Mouse (Mus musculus) liver, postnatal 0 days (tissue): Measurements from ENCODE around the gene Rps19.

ENCODE experiments used
- CTCF ChIP-seq: sonication (generic); IDR thresholded peaks from 2 replicates; pipeline ENCODE4 v1.5.1; 2016; ENCODE audit warnings: antibody characterized with exemption, low read depth
- EP300 ChIP-seq: IDR thresholded peaks from 2 replicates; pipeline ENCODE4 v1.6.1; 2016; ENCODE audit warnings: antibody characterized with exemption, low read depth, mild to moderate bottlenecking

DNA sequence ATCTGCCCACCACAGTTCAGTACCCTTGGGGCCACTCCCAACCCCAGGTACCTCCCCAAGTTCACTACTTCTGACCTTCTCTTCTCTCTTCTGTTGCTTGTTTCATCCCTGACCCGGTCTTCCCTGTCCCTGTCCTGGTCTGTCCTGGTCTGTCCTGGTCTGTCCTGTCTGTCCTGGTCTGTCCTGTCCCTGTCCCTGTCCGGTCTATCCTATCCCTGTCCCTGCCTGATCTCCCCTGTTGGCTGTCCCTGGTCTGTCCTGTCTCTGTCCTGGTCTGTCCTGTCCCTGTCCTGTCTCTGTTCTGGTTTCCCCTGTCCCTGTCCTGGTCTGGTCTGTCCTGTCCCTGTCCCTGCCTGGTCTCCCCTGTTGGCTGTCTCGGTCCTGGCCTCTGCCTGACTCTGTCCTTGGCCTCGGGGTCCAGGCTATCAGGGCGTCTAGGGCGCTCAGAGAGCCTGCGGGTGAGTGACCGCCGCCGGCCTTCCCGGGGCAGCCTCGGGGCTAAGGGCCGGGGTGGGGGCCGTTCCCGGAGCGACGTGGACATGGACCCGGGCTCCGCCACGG lies 34.7 kb downstream of the Rps19 start:
- TF ChIP-seq CTCF (no peak), EP300 (no peak)
